Mouse (Mus musculus) kidney, postnatal 10 days (tissue): ENCODE data around the gene Scrn1.
A peak's percentile ranks its signal among the peaks of the same experiment; 100 is the strongest.

ENCODE experiments used
- DNase-seq: peaks from one replicate; pipeline ENCODE4 v3.0.0; 2021; ENCODE audit warnings: mixed read lengths

Gene Scrn1

GRCm38 (mm10) chr6:54565012-54565411 lies 1.3 kb downstream of the Scrn1 start:
- DNase-seq: no peak

GRCm38 (mm10) chr6:54564506-54564991 lies 1.7 kb downstream of the Scrn1 start:
- no peak for DNase-seq

GRCm38 (mm10) chr6:54563561-54563960 lies 2.7 kb downstream of the Scrn1 start:
- no peak for DNase-seq

- no peak for DNase-seq
These were observed 4.1 kb downstream of the Scrn1 start for GRCm38 (mm10) chr6:54562018-54562809.

- DNase-seq: no peak
These were observed 7.8 kb downstream of the Scrn1 start for GRCm38 (mm10) chr6:54558466-54558865.

GRCm38 (mm10) chr6:54557671-54558070 lies 8.6 kb downstream of the Scrn1 start:
- DNase-seq: no peak

GRCm38 (mm10) chr6:54555816-54556215 lies 10.5 kb downstream of the Scrn1 start:
- DNase-seq: peak; percentile 25

DNA sequence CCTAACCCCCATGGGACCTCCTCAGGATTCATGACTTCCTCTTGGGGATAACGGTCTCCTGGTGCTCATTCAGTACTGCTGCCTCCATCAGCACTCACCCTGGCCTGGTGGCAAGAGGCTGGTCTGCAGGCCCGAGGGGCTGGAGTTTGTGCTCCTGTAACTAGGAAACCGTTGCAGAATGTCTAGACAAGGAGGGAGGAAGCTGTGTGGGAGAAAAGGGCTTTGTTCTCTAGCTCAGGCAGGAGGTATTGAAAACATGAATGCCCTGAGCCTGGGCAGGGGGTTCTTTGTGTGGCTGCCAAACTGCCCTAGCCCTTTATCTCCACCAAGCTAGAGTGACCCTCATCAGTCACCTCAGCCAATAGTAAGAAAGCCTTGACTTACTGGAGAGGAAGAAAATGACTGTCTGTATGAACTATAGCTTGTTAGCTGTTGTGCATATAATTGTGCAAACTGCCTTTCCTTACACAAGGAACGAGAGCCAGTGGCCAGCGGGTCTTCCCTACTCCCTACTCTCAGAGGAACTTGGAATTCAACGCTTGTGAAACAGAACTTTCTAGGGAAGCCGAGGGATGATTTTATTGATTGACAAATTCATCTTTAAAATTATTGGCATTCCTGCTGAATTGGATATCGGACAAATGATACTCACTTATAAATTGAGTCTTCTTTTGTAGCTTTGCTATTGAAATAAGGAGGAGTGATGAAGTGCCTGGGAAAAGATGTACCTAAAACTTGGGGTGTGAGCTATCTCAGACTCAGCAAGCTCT lies 11.8 kb downstream of the Scrn1 start:
- no peak for DNase-seq

DNA sequence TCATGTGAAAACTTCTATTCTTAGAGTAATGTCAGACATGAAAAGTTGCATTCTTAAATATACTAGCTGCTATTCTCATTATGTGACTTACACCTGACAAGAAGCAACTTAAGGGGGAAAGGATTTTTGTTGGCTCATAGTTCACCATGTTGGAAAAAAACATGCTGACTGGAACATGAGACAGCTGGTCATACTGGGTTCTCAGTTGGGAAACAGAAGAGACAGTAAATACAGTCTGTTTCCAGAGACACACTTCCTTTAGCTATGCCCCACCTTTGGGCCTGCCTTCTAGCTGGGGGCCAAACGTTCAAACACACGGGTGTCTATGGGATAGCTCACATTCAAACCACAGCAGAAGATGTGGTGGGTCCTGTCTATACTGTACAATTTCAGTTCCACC lies 12.7 kb downstream of the Scrn1 start:
- no peak for DNase-seq

- DNase-seq: no peak
These were observed 13.4 kb downstream of the Scrn1 start for GRCm38 (mm10) chr6:54552721-54553413.

- peak; percentile 21 for DNase-seq
These were observed 15.4 kb downstream of the Scrn1 start for GRCm38 (mm10) chr6:54550801-54551323.

GRCm38 (mm10) chr6:54549311-54549710 lies 17.0 kb downstream of the Scrn1 start:
- DNase-seq: no peak

- DNase-seq: peak; percentile 61
These were observed 17.8 kb downstream of the Scrn1 start for GRCm38 (mm10) chr6:54548314-54549019.

- DNase-seq: no peak
These were observed 22.6 kb downstream of the Scrn1 start for GRCm38 (mm10) chr6:54543646-54544045.

DNA sequence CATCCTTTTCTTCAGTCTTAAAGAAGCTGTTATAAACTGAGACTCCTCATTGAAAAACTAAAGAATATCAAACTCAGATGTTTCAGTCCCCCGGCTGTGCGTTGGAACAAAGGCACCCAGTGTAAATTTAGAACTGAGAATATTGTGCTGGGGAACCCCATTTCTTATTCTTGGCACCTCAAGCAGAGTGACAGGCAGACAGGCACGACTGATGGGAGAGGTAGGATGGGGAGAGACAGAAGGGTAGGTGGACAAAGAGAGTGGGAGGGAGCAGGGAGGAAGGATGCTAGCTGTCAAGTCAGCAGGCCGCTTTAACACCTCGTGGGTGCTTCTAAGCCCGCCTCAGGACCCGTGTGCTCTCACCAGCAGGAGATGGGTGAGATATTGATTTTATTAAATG lies 23.5 kb downstream of the Scrn1 start:
- no peak for DNase-seq

DNA sequence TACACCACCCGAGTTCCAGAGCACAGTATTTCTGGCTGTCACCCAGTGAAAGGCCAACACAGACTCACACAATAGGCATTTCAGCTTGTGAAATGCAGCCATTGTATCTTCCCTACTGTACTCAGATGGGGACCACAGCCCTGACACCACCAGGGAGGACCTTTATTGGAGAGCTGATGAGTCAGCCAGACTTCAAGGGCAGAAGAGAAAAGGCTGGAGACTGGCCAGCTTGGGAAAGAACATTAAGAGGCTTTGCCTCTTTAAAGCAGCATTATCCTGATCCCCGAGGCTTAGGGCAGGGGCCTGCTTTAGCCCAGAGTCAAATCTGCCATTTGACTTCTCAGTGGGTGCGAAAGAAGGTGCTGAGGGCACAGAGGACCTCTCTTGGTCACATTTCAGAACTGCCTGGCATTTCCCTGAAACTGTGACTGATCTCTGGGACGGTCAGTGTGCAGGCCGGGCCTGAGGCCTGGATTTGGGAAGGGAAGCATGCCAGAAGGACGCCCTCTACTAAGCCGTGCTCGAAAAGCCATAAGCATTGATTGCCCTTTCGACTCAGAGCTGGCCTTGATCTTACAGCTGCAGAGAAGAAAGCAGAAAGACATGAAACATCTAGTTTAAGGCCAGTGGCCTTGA lies 25.9 kb downstream of the Scrn1 start:
- DNase-seq: no peak

DNA sequence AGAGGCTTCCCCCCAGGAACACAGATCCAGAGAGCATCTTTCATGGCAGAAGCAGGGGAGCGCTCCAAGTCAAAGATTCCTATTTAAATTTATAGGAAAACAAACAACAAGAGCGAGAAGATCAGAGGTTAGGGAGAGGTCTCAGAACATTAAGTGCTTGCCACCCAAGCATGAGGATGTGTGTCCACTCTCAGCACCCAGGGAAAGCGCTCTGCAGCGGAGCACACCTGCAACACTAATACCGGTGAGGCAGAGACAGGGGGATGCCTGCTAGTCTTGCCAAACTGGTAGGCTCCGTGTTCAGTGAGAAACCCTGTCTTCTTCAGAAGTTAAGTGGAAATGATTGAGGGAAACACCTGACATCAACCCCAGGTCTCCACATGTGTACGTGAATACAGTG lies 26.9 kb downstream of the Scrn1 start:
- DNase-seq: no peak

GRCm38 (mm10) chr6:54538773-54539173 lies 27.5 kb downstream of the Scrn1 start:
- DNase-seq: no peak

DNA sequence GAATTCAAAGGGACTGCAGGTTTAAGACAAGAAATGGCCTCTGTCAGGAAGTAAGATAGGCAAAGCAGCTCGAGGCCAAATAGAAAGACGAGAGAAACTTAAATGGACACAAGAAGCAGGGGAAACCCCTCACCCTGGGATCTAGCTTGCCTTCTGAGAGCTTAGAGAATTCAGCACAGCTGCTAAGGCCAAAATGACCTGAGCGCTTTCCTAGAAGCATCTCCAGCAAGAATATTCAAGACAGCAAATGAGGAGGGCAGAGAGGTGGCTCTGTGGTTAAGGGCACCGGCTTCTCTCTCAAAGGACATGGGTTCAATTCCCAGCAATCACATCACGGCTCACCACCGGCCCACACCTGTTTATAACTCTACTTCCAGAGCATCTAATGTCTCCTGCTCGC lies 29.2 kb downstream of the Scrn1 start:
- DNase-seq: no peak

- no peak for DNase-seq
These were observed 30.8 kb downstream of the Scrn1 start for GRCm38 (mm10) chr6:54535485-54535884.

DNA sequence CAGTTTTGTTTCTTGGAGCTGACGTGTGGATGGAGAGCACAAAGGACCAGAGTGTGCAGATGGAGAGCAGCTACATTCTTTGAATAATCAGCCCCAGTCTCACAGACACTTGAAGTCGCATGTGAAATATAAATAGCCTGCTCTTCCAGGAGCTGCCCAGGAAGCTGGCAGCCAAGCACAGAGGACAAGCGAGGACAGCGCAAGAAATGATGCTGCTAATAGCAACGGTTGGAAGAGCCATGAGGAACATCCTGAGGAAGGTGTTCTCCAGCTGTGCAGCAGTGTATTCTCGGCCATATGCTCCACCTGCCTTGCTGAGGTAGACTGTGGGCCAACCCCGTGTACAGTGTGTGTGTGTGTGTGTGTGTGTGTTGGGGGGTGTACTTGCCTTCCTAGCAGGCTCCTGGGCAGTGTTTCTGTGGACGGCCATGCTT lies 35.2 kb downstream of the Scrn1 start:
- no peak for DNase-seq

GRCm38 (mm10) chr6:54530182-54530581 lies 36.1 kb downstream of the Scrn1 start:
- no peak for DNase-seq
